Mouse (Mus musculus) MEL (cell line): Measurements from ENCODE around the gene Ppp1cc. TPM values are rescaled to one million over a fixed set of nuclear protein-coding genes. Genes with fewer than 3 reads are reported as not detected.

Source experiments
- DNase-seq: peaks from one replicate; pipeline ENCODE4 v3.0.0; 2011; ENCODE audit warnings: low read depth, low spot score
- H3K27ac ChIP-seq: 2 replicates; pipeline ENCODE4 v1.5.1; 2012; ENCODE audit warnings: low read depth, mild to moderate bottlenecking, control low read depth, low read length, moderate library complexity; ENCODE audit not compliant: control insufficient read depth
- H3K27me3 ChIP-seq, 2 experiments: fragments of 150-350 bp in 1 of 2; sonication (generic) in 1 of 2; 2 replicates each; pipeline ENCODE4 v1.6.1; 2012; ENCODE audit warnings: low read length in 2 of 2, mild to moderate bottlenecking in 2 of 2, improper control_type of control experiment in 1 of 2, moderate library complexity in 1 of 2; ENCODE audit not compliant: insufficient read depth in 2 of 2, control insufficient read depth in 1 of 2
- H3K36me3 ChIP-seq, 2 experiments: 2 replicates each; pipeline ENCODE4 v1.6.1; 2012 to 2014; ENCODE audit warnings: low read length in 2 of 2, improper control_type of control experiment in 1 of 2, inconsistent platforms in 1 of 2, mild to moderate bottlenecking in 1 of 2; ENCODE audit not compliant: insufficient read depth in 2 of 2, control insufficient read depth in 1 of 2
- H3K4me1 ChIP-seq, 2 experiments: fragments of 150-350 bp in 1 of 2; sonication (generic) in 1 of 2; 2 replicates each; pipeline ENCODE4 v1.6.1; 2012; ENCODE audit warnings: low read length in 2 of 2, improper control_type of control experiment in 1 of 2, mild to moderate bottlenecking in 1 of 2; ENCODE audit not compliant: insufficient read depth in 2 of 2, control insufficient read depth in 1 of 2
- H3K4me3 ChIP-seq, 2 experiments: fragments of 150-350 bp in 1 of 2; sonication (generic) in 1 of 2; 2 replicates each; pipeline ENCODE4 v1.5.1; 2012; ENCODE audit warnings: low read depth in 2 of 2, low read length in 2 of 2, mild to moderate bottlenecking in 2 of 2, moderate library complexity in 2 of 2, control low read depth in 1 of 2, improper control_type of control experiment in 1 of 2; ENCODE audit not compliant: control insufficient read depth in 1 of 2, insufficient read depth in 1 of 2
- H3K79me2 ChIP-seq: 2 replicates; pipeline ENCODE4 v1.6.1; 2012; ENCODE audit warnings: mild to moderate bottlenecking, low read length, moderate library complexity; ENCODE audit not compliant: control insufficient read depth, poor library complexity, insufficient read depth
- H3K9ac ChIP-seq: 2 replicates; pipeline ENCODE4 v1.6.1; 2012; ENCODE audit warnings: low read depth, mild to moderate bottlenecking, control low read depth, low read length, moderate library complexity; ENCODE audit not compliant: control insufficient read depth, poor library complexity, severe bottlenecking
- H3K9me3 ChIP-seq: fragments of 150-350 bp; sonication (generic); replicated peaks from 2 replicates; pipeline ENCODE4 v1.6.1; 2012; ENCODE audit warnings: mild to moderate bottlenecking, low read length, improper control_type of control experiment, moderate library complexity; ENCODE audit not compliant: insufficient read depth
- BHLHE40 ChIP-seq: IDR thresholded peaks from 2 replicates; pipeline ENCODE4 v1.6.1; 2012; ENCODE audit warnings: low read depth, mild to moderate bottlenecking, inconsistent platforms, low read length, improper control_type of control experiment, borderline replicate concordance
- CHD2 ChIP-seq: IDR thresholded peaks from 2 replicates; pipeline ENCODE4 v1.6.1; 2011; ENCODE audit warnings: low read length, improper control_type of control experiment
- EP300 ChIP-seq, 2 experiments: IDR thresholded peaks; 2 replicates each; pipeline ENCODE4 v1.6.1; 2011; ENCODE audit warnings: improper control_type of control experiment in 2 of 2, low read length in 2 of 2, low read depth in 1 of 2, mild to moderate bottlenecking in 1 of 2
- ETS1 ChIP-seq: IDR thresholded peaks from 2 replicates; pipeline ENCODE4 v1.6.1; 2012; ENCODE audit warnings: low read depth, mild to moderate bottlenecking, inconsistent platforms, low read length, improper control_type of control experiment, moderate library complexity
- GABPA ChIP-seq: IDR thresholded peaks from 2 replicates; pipeline ENCODE4 v1.6.1; 2012; ENCODE audit warnings: low read depth, mild to moderate bottlenecking, inconsistent platforms, low read length, improper control_type of control experiment, moderate library complexity
- HCFC1 ChIP-seq: IDR thresholded peaks from 2 replicates; pipeline ENCODE4 v1.6.1; 2012; ENCODE audit warnings: low read depth, mild to moderate bottlenecking, inconsistent platforms, low read length, improper control_type of control experiment, moderate library complexity
- MAFK ChIP-seq: IDR thresholded peaks from 2 replicates; pipeline ENCODE4 v1.6.1; 2011; ENCODE audit warnings: low read depth, mild to moderate bottlenecking, low read length, improper control_type of control experiment, borderline replicate concordance
- MAZ ChIP-seq: IDR thresholded peaks from 2 replicates; pipeline ENCODE4 v1.6.1; 2012; ENCODE audit warnings: low read depth, mild to moderate bottlenecking, inconsistent platforms, low read length, improper control_type of control experiment
- MXI1 ChIP-seq: IDR thresholded peaks from 2 replicates; pipeline ENCODE4 v1.6.1; 2011; ENCODE audit warnings: mild to moderate bottlenecking, low read depth, low read length, improper control_type of control experiment
- NELFE ChIP-seq: IDR thresholded peaks from 2 replicates; pipeline ENCODE4 v1.6.1; 2011; ENCODE audit warnings: low read depth, low read length, improper control_type of control experiment
- NRF1 ChIP-seq: IDR thresholded peaks from 2 replicates; pipeline ENCODE4 v1.6.1; 2014; ENCODE audit warnings: low read depth, mild to moderate bottlenecking, inconsistent platforms, low read length, improper control_type of control experiment, moderate library complexity; ENCODE audit not compliant: poor library complexity, insufficient read depth, severe bottlenecking
- RAD21 ChIP-seq: IDR thresholded peaks from 2 replicates; pipeline ENCODE4 v1.6.1; 2011; ENCODE audit warnings: mild to moderate bottlenecking, low read depth, low read length, improper control_type of control experiment
- RCOR1 ChIP-seq: IDR thresholded peaks from 2 replicates; pipeline ENCODE4 v1.6.1; 2012; ENCODE audit warnings: low read depth, mild to moderate bottlenecking, inconsistent platforms, low read length, improper control_type of control experiment
- TAL1 ChIP-seq: IDR thresholded peaks from 2 replicates; pipeline ENCODE4 v1.6.1; 2012; ENCODE audit warnings: mild to moderate bottlenecking, inconsistent platforms, low read length, moderate library complexity, mixed read lengths
- TBP ChIP-seq: IDR thresholded peaks from 2 replicates; pipeline ENCODE4 v1.8.0; 2011; ENCODE audit warnings: low read depth, low read length, improper control_type of control experiment
- TCF12 ChIP-seq: IDR thresholded peaks from 2 replicates; pipeline ENCODE4 v1.6.1; 2014; ENCODE audit warnings: low read depth, mild to moderate bottlenecking, inconsistent platforms, low read length, improper control_type of control experiment, moderate library complexity
- USF2 ChIP-seq, 2 experiments: IDR thresholded peaks; 2 replicates each; pipeline ENCODE4 v1.6.1; 2011 to 2012; ENCODE audit warnings: improper control_type of control experiment in 2 of 2, low read length in 2 of 2, borderline replicate concordance in 1 of 2, inconsistent platforms in 1 of 2, low read depth in 1 of 2, mild to moderate bottlenecking in 1 of 2; ENCODE audit not compliant: insufficient read depth in 1 of 2
- ZC3H11A ChIP-seq: IDR thresholded peaks from 2 replicates; pipeline ENCODE4 v1.6.1; 2012; ENCODE audit warnings: low read depth, mild to moderate bottlenecking, inconsistent platforms, low read length, improper control_type of control experiment
- ZKSCAN1 ChIP-seq: IDR thresholded peaks from 2 replicates; pipeline ENCODE4 v1.6.1; 2012; ENCODE audit warnings: low read depth, mild to moderate bottlenecking, inconsistent platforms, low read length, improper control_type of control experiment, moderate library complexity
- ZMIZ1 ChIP-seq: IDR thresholded peaks from 2 replicates; pipeline ENCODE4 v1.6.1; 2012; ENCODE audit warnings: low read depth, mild to moderate bottlenecking, inconsistent platforms, low read length, improper control_type of control experiment, moderate library complexity
- polyA plus RNA-seq, 2 experiments: library from polyadenylated mRNA; stranded (reverse) in 1 of 2; unstranded in 1 of 2; fragments of >175 nt in 1 of 2; fragments of >200 nt in 1 of 2; gene quantifications; 2 replicates each; pipeline versions ENCODE4 v1.2.1 to v1.2.4; 2012; ENCODE audit warnings: low replicate concordance in 2 of 2, low read depth in 1 of 2; ENCODE audit not compliant: insufficient read length in 2 of 2, insufficient read depth in 1 of 2, missing spikeins in 1 of 2
- total RNA-seq: library from RNA; depleted of rRNA; stranded (reverse); fragments of 300-350 nt; gene quantifications from 2 replicates; pipeline ENCODE4 v1.2.3, GENCODE M21; 2012

Ppp1cc gene
- total and polyA plus RNA-seq, 3 experiments: 305 to 420 TPM; not detected in 1

GRCm38 (mm10) chr5:122111091-122111932 lies 46.8 kb upstream of the Ppp1cc start:
- H3K27ac ChIP-seq: no peak overlapping the region
- H3K79me2 ChIP-seq: no peaks in the 10 kb centered on the region
- no peak overlapping the region for H3K4me3 ChIP-seq
- no peaks in the 10 kb centered on the region; a peak in 1 of 4 replicates for H3K4me1 ChIP-seq
- no peaks in the 10 kb centered on the region for H3K36me3 ChIP-seq
- H3K9ac ChIP-seq: no peak overlapping the region
- DNase-seq: no peak
- H3K27me3 ChIP-seq: no peaks in the 10 kb centered on the region
- no peak for TF ChIP-seq EP300 (IDR thresholded peaks at IDR 0.05; ENCODE audit: low read depth in 1 of 2, low read length in 2 of 2)
- no peaks in the 10 kb centered on the region for H3K9me3 ChIP-seq

- Histone ChIP-seq H3K36me3 (no peaks in the 10 kb centered on the region), H3K9me3 (no peaks in the 10 kb centered on the region), H3K9ac (no peak overlapping the region), H3K27ac (no peak overlapping the region), H3K4me1 (no peaks in the 10 kb centered on the region; a peak in 1 of 4 replicates), H3K27me3 (no peaks in the 10 kb centered on the region), H3K4me3 (no peak overlapping the region), H3K79me2 (no peaks in the 10 kb centered on the region)
- DNase-seq: no peak
- TF ChIP-seq RCOR1: no peak
- TF ChIP-seq TAL1: no peak
- TF ChIP-seq CHD2: no peak
- no peak for TF ChIP-seq TCF12
- no peak for TF ChIP-seq MXI1
- TF ChIP-seq ZC3H11A: no peak
- TF ChIP-seq BHLHE40: no peak
- TF ChIP-seq ZKSCAN1: no peak
Measured at GRCm38 (mm10) chr5:122111933-122112248, 46.2 kb upstream of the Ppp1cc start.

DNA sequence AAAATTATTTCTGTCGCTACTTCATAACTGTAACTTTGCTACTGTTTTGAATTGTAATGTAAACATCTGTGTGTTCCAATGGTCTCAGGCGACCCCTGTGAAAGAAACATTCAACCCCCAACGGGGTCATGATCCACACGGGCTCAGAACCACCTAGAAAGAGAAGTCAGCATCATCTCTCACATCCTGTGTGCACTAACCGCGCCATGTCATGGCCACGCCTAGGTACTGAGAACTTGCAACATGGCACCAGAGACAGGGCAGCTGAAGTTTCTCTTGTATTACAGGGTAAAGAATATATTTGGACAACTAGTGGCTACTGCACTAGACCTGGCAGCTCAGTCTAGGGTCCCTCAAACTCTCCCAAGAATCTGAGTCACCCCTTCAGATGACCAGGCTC lies 44.6 kb upstream of the Ppp1cc start:
- DNase-seq: no peak
- Histone ChIP-seq H3K9ac (no peak overlapping the region), H3K79me2 (no peaks in the 10 kb centered on the region), H3K27me3 (no peaks in the 10 kb centered on the region), H3K9me3 (no peaks in the 10 kb centered on the region), H3K27ac (no peak overlapping the region), H3K36me3 (no peaks in the 10 kb centered on the region), H3K4me3 (no peak overlapping the region), H3K4me1 (no peaks in the 10 kb centered on the region)
- TF ChIP-seq RAD21 (no peak), MAZ (no peak), ZKSCAN1 (no peak), NELFE (no peak), TBP (no peak), GABPA (no peak), USF2 (IDR thresholded peaks at IDR 0.05; ENCODE audit: borderline replicate concordance in 1 of 2, insufficient read depth in 1 of 2, low read depth in 1 of 2, low read length in 2 of 2) (no peak), CHD2 (no peak), ETS1 (no peak), ZMIZ1 (no peak), NRF1 (no peak), MAFK (no peak), HCFC1 (no peak), BHLHE40 (no peak), TAL1 (no peak)
